Mouse (Mus musculus) heart, adult 2 months (tissue): Measurements from ENCODE around the gene Rnf187.

Source experiments
- CTCF ChIP-seq: fragments of 200-600 bp; IDR thresholded peaks from 2 replicates; pipeline ENCODE4 v1.8.1; 2022; ENCODE audit warnings: antibody characterized with exemption, mild to moderate bottlenecking, moderate library complexity
- POLR2A ChIP-seq: fragments of 200-500 bp; IDR thresholded peaks from 2 replicates; pipeline ENCODE4 v1.6.1; 2011; ENCODE audit warnings: mild to moderate bottlenecking, low read depth, low read length, control low read depth; ENCODE audit not compliant: insufficient read depth

DNA sequence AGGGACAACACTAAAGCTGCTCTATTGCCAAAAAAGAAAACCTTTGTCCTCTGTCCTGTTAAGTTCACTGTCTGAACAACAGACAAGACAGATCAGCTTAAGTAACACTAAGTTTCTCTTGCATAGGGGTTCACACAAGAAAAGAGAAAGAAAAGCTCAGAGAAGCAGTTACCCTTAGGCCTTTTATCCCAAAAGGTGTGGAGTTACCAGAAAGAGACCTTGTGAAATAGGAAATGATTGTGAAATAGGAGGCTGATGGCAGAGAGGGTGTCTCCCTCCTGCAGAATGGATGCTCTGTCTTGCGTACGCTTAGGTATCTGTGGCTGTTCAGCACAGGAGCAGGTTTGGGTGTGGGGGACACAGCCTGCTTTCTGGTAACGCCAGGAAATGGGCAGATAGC, 40.5 kb upstream of the Rnf187 start:
- TF ChIP-seq CTCF (no peak), POLR2A (no peak)
